Mouse (Mus musculus): Measurements from ENCODE around the gene Exph5. TPM values are rescaled to one million over a fixed set of nuclear protein-coding genes. Genes with fewer than 3 reads are reported as not detected.

Gene Exph5
- polyA plus RNA-seq, 1 experiment from 2014 or later = 0.46 TPM

GRCm38 (mm10) chr9:53323419-53324251 is 22.2 kb downstream of the Exph5 start:
- no peaks in the 10 kb centered on the region for H3K9me3 ChIP-seq (replicated peaks)
- no peak overlapping the region for H3K4me2 ChIP-seq
- H3K4me3 ChIP-seq = no peak overlapping the region
- WGBS (ENCODE audit: insufficient replicate concordance) = 60% methylated on average over 10 of the region's 10 CpGs
- H3K36me3 ChIP-seq = no peaks in the 10 kb centered on the region
- H3K27me3 ChIP-seq (replicated peaks) = 0 out of 2 replicates have a peak, but pooled peaks cover 3% of the 10 kb centered on the region
- no peaks in the 10 kb centered on the region for H3K4me1 ChIP-seq
- H3K27ac ChIP-seq = no peak overlapping the region
- ATAC-seq = no peak
- no peak overlapping the region for H3K9ac ChIP-seq

- Histone ChIP-seq H3K36me3 (no peaks in the 10 kb centered on the region), H3K4me2 (no peak overlapping the region), H3K4me1 (no peaks in the 10 kb centered on the region), H3K4me3 (no peak overlapping the region), H3K9ac (no peak overlapping the region), H3K9me3 (replicated peaks) (no peaks in the 10 kb centered on the region), H3K27ac (no peak overlapping the region), H3K27me3 (replicated peaks) (0 out of 2 replicates have a peak, but pooled peaks cover 3% of the 10 kb centered on the region)
- WGBS (ENCODE audit: insufficient replicate concordance) = 57% methylated on average over 4 of the region's 4 CpGs
- ATAC-seq = no peak
Measured at GRCm38 (mm10) chr9:53325363-53326090, 24.1 kb downstream of the Exph5 start.

- 65% methylated on average over 2 of the region's 2 CpGs for WGBS (ENCODE audit: insufficient replicate concordance)
- no peak overlapping the region for H3K27ac ChIP-seq
Measured at GRCm38 (mm10) chr9:53328203-53328602, 26.7 kb downstream of the Exph5 start.

GRCm38 (mm10) chr9:53329301-53330206 is 28.1 kb downstream of the Exph5 start:
- ATAC-seq = no peak
- 58% methylated on average over 6 of the region's 6 CpGs for WGBS (ENCODE audit: insufficient replicate concordance)
- Histone ChIP-seq H3K9ac (no peak overlapping the region), H3K4me3 (no peak overlapping the region), H3K4me2 (no peak overlapping the region), H3K4me1 (no peaks in the 10 kb centered on the region), H3K9me3 (replicated peaks) (0 out of 2 replicates have a peak, but pooled peaks cover 5% of the 10 kb centered on the region), H3K27me3 (replicated peaks) (0 out of 2 replicates have a peak, but pooled peaks cover 3% of the 10 kb centered on the region), H3K27ac (no peak overlapping the region), H3K36me3 (no peaks in the 10 kb centered on the region)

More at GRCm38 (mm10) chr9:53328203-53328602, 26.7 kb downstream of the Exph5 start:
- H3K27me3 ChIP-seq (replicated peaks) = 0 out of 2 replicates have a peak, but pooled peaks cover 3% of the 10 kb centered on the region
- H3K9me3 ChIP-seq (replicated peaks) = 0 out of 2 replicates have a peak, but pooled peaks cover 5% of the 10 kb centered on the region
- H3K4me1 ChIP-seq = no peaks in the 10 kb centered on the region
- no peak overlapping the region for H3K9ac ChIP-seq
- H3K4me3 ChIP-seq = no peak overlapping the region
- no peak for ATAC-seq
- H3K4me2 ChIP-seq = no peak overlapping the region
- H3K36me3 ChIP-seq = no peaks in the 10 kb centered on the region

GRCm38 (mm10) chr9:53330247-53330646 is 28.8 kb downstream of the Exph5 start:
- ATAC-seq = no peak
- 0 out of 2 replicates have a peak, but pooled peaks cover 3% of the 10 kb centered on the region for H3K27me3 ChIP-seq (replicated peaks)

GRCm38 (mm10) chr9:53333436-53333835 is 32.0 kb downstream of the Exph5 start:
- no peak overlapping the region for H3K9ac ChIP-seq
- no peaks in the 10 kb centered on the region for H3K4me1 ChIP-seq
- H3K4me3 ChIP-seq = no peak overlapping the region
- H3K27me3 ChIP-seq (replicated peaks) = 0 out of 2 replicates have a peak, but pooled peaks cover 5% of the 10 kb centered on the region
- no peak for ATAC-seq
- 0 out of 2 replicates have a peak, but pooled peaks cover 5% of the 10 kb centered on the region for H3K9me3 ChIP-seq (replicated peaks)
- WGBS (ENCODE audit: insufficient replicate concordance) = 65% methylated on average over 4 of the region's 4 CpGs
- no peak overlapping the region for H3K4me2 ChIP-seq
- no peak overlapping the region for H3K27ac ChIP-seq
- no peaks in the 10 kb centered on the region for H3K36me3 ChIP-seq

More at GRCm38 (mm10) chr9:53330247-53330646, 28.8 kb downstream of the Exph5 start:
- H3K4me1 ChIP-seq = no peaks in the 10 kb centered on the region
- 72% methylated on average over 9 of the region's 9 CpGs for WGBS (ENCODE audit: insufficient replicate concordance)
- no peak overlapping the region for H3K4me2 ChIP-seq
- no peaks in the 10 kb centered on the region for H3K36me3 ChIP-seq
- no peak overlapping the region for H3K27ac ChIP-seq
- H3K4me3 ChIP-seq = no peak overlapping the region
- H3K9ac ChIP-seq = no peak overlapping the region
- H3K9me3 ChIP-seq (replicated peaks) = 0 out of 2 replicates have a peak, but pooled peaks cover 5% of the 10 kb centered on the region

- no peak overlapping the region for H3K4me2 ChIP-seq
- no peak overlapping the region for H3K4me3 ChIP-seq
- H3K9ac ChIP-seq = no peak overlapping the region
- H3K27me3 ChIP-seq (replicated peaks) = peaks cover 9% of the 10 kb centered on the region; the same call in 1 of the 2 replicates
- 0 out of 2 replicates have a peak, but pooled peaks cover 5% of the 10 kb centered on the region for H3K9me3 ChIP-seq (replicated peaks)
- H3K4me1 ChIP-seq = no peaks in the 10 kb centered on the region
- H3K36me3 ChIP-seq = no peaks in the 10 kb centered on the region
- WGBS (ENCODE audit: insufficient replicate concordance) = 66% methylated on average over 3 of the region's 3 CpGs
- no peak for ATAC-seq
- no peak overlapping the region for H3K27ac ChIP-seq
Measured at GRCm38 (mm10) chr9:53335131-53335530, 33.7 kb downstream of the Exph5 start.

GRCm38 (mm10) chr9:53339603-53340002 is 38.1 kb downstream of the Exph5 start:
- Histone ChIP-seq H3K4me2 (no peak overlapping the region), H3K27ac (no peak overlapping the region), H3K9ac (no peak overlapping the region), H3K4me1 (no peaks in the 10 kb centered on the region), H3K36me3 (no peaks in the 10 kb centered on the region), H3K9me3 (replicated peaks) (no peaks in the 10 kb centered on the region), H3K27me3 (replicated peaks) (peaks cover 21% of the 10 kb centered on the region), H3K4me3 (no peak overlapping the region)
- 65% methylated on average over 7 of the region's 7 CpGs for WGBS (ENCODE audit: insufficient replicate concordance)
- ATAC-seq = no peak

GRCm38 (mm10) chr9:53340328-53340916 is 39.0 kb downstream of the Exph5 start:
- no peak for ATAC-seq
- WGBS (ENCODE audit: insufficient replicate concordance) = 35% methylated on average over 17 of the region's 17 CpGs
- Histone ChIP-seq H3K27me3 (replicated peaks) (peaks cover 21% of the 10 kb centered on the region), H3K4me3 (peak overlapping the region; percentile 43), H3K4me1 (no peaks in the 10 kb centered on the region), H3K27ac (no peak overlapping the region), H3K36me3 (no peaks in the 10 kb centered on the region), H3K4me2 (peak overlapping the region; percentile 46), H3K9ac (no peak overlapping the region), H3K9me3 (replicated peaks) (no peaks in the 10 kb centered on the region)

GRCm38 (mm10) chr9:53340969-53341368 is 39.5 kb downstream of the Exph5 start:
- 11% methylated on average over 14 of the region's 14 CpGs for WGBS (ENCODE audit: insufficient replicate concordance)
- Histone ChIP-seq H3K36me3 (no peaks in the 10 kb centered on the region), H3K9me3 (replicated peaks) (no peaks in the 10 kb centered on the region), H3K27ac (no peak overlapping the region), H3K4me2 (peak overlapping the region; percentile 46), H3K4me1 (no peaks in the 10 kb centered on the region), H3K4me3 (peak overlapping the region; percentile 43), H3K27me3 (replicated peaks) (peaks cover 21% of the 10 kb centered on the region), H3K9ac (no peak overlapping the region)
- ATAC-seq = no peak

GRCm38 (mm10) chr9:53341981-53342380 is 40.5 kb downstream of the Exph5 start:
- no peak overlapping the region for H3K4me2 ChIP-seq
- peaks cover 19% of the 10 kb centered on the region for H3K27me3 ChIP-seq (replicated peaks)
- 53% methylated on average over 3 of the region's 3 CpGs for WGBS (ENCODE audit: insufficient replicate concordance)
- no peak overlapping the region for H3K4me3 ChIP-seq
- ATAC-seq = no peak
- no peaks in the 10 kb centered on the region for H3K9me3 ChIP-seq (replicated peaks)
- H3K4me1 ChIP-seq = no peaks in the 10 kb centered on the region
- H3K9ac ChIP-seq = no peak overlapping the region
- H3K36me3 ChIP-seq = no peaks in the 10 kb centered on the region
- H3K27ac ChIP-seq = no peak overlapping the region

Data from liver, embryonic 12.5 days (tissue).